Mouse (Mus musculus): ENCODE measurements around the gene Cldn19. TPM values are rescaled to one million over a fixed set of nuclear protein-coding genes. Genes with fewer than 3 reads are reported as not detected.

Gene Cldn19
- polyA plus RNA-seq, 2 experiments = not detected

GRCm38 (mm10) chr4:119303291-119303690 lies 48.1 kb downstream of the Cldn19 start:
- Histone ChIP-seq H3K4me1 (replicated peaks; ENCODE audit: control insufficient read depth in 2 of 2, insufficient read depth in 2 of 2, low read length in 1 of 2) (no peaks in the 10 kb centered on the region), H3K27me3 (ENCODE audit: control insufficient read depth, insufficient read depth, low read length) (no peaks in the 10 kb centered on the region), H3K4me3 (ENCODE audit: insufficient read depth in 1 of 2, low read depth in 2 of 2, low read length in 2 of 2) (no peak overlapping the region), H3K9ac (replicated peaks) (no peak overlapping the region), H3K9me3 (ENCODE audit: control insufficient read depth, low read length) (no peaks in the 10 kb centered on the region), H3K4me2 (ENCODE audit: low read depth) (no peak overlapping the region), H3K27ac (no peak overlapping the region), H3K36me3 (replicated peaks; ENCODE audit: control insufficient read depth, insufficient read depth, low read depth) (peaks cover 2% of the 10 kb centered on the region; the same call in 1 of the 2 replicates)
- DNase-seq (ENCODE audit: low read depth in 3 of 3, low spot score in 3 of 3) (no peak), ATAC-seq (ENCODE audit: insufficient read depth) (no peak)
- TF ChIP-seq CTCF (IDR thresholded peaks at IDR 0.05; ENCODE audit: low read depth) (no peak), EP300 (IDR thresholded peaks at IDR 0.05; ENCODE audit: low read depth) (no peak)
- 80% methylated on average over 8 of the region's 8 CpGs for WGBS (ENCODE audit: insufficient replicate concordance)

- ATAC-seq (ENCODE audit: insufficient read depth) = no peak
- no peaks in the 10 kb centered on the region for H3K4me1 ChIP-seq (replicated peaks; ENCODE audit: control insufficient read depth in 2 of 2, insufficient read depth in 2 of 2, low read length in 1 of 2)
- 84% methylated on average over 5 of the region's 5 CpGs for WGBS (ENCODE audit: insufficient replicate concordance)
These were observed 50.2 kb downstream of the Cldn19 start for GRCm38 (mm10) chr4:119305418-119305817.

More at GRCm38 (mm10) chr4:119305418-119305817, 50.2 kb downstream of the Cldn19 start:
- Histone ChIP-seq H3K4me3 (ENCODE audit: insufficient read depth in 1 of 2, low read depth in 2 of 2, low read length in 2 of 2) (no peak overlapping the region), H3K9ac (replicated peaks) (no peak overlapping the region), H3K27ac (no peak overlapping the region), H3K36me3 (replicated peaks; ENCODE audit: control insufficient read depth, insufficient read depth, low read depth) (peaks cover 10% of the 10 kb centered on the region), H3K9me3 (ENCODE audit: control insufficient read depth, low read length) (no peaks in the 10 kb centered on the region), H3K27me3 (ENCODE audit: control insufficient read depth, insufficient read depth, low read length) (no peaks in the 10 kb centered on the region), H3K4me2 (ENCODE audit: low read depth) (no peak overlapping the region)
- no peak for TF ChIP-seq EP300 (IDR thresholded peaks at IDR 0.05; ENCODE audit: low read depth)
- TF ChIP-seq CTCF (IDR thresholded peaks at IDR 0.05; ENCODE audit: low read depth) = no peak
- DNase-seq (ENCODE audit: low read depth in 3 of 3, low spot score in 3 of 3) = no peak

Other genes with a start within 250 kb of the Cldn19 start
- gene Slc2a1, start 146.7 kb upstream of the Cldn19 start, polyA plus RNA-seq (2012; rRNA removed) = 173 and 192 TPM in 2 replicates
- 259 and 296 TPM in 2 replicates for gene Slc2a1, start 146.7 kb upstream of the Cldn19 start, polyA plus RNA-seq (2014; fragmentation: Nextera tagmentation; extraction: Ambion mirVana)
- gene Zfp691, start 81.2 kb upstream of the Cldn19 start, polyA plus RNA-seq (2012; rRNA removed) = 2.6 and 3.3 TPM in 2 replicates
- gene Zfp691, start 81.2 kb upstream of the Cldn19 start, polyA plus RNA-seq (2014; fragmentation: Nextera tagmentation; extraction: Ambion mirVana) = 1.5 and 2.3 TPM in 2 replicates
- 158 and 191 TPM in 2 replicates for gene Ermap, start 65.4 kb upstream of the Cldn19 start, polyA plus RNA-seq (2012; rRNA removed)
- 300 and 349 TPM in 2 replicates for gene Ermap, start 65.4 kb upstream of the Cldn19 start, polyA plus RNA-seq (2014; fragmentation: Nextera tagmentation; extraction: Ambion mirVana)
- gene Svbp, start 60.1 kb upstream of the Cldn19 start, polyA plus RNA-seq (2012; rRNA removed) = 38.5 and 51.2 TPM in 2 replicates
- 116 and 123 TPM in 2 replicates for gene Svbp, start 60.1 kb upstream of the Cldn19 start, polyA plus RNA-seq (2014; fragmentation: Nextera tagmentation; extraction: Ambion mirVana)
- 0.05 TPM in 1 of 2 replicates, not detected in the other for gene Tmem269, start 37.2 kb upstream of the Cldn19 start, polyA plus RNA-seq (2012; rRNA removed)
- not detected in 2 replicates for gene Tmem269, start 37.2 kb upstream of the Cldn19 start, polyA plus RNA-seq (2014; fragmentation: Nextera tagmentation; extraction: Ambion mirVana)
- 2.2 and 3.1 TPM in 2 replicates for gene AU022252, start 22.7 kb upstream of the Cldn19 start, polyA plus RNA-seq (2012; rRNA removed)
- gene AU022252, start 22.7 kb upstream of the Cldn19 start, polyA plus RNA-seq (2014; fragmentation: Nextera tagmentation; extraction: Ambion mirVana) = 12.7 and 12.8 TPM in 2 replicates
- 7.5 and 9.1 TPM in 2 replicates for gene P3h1, start 22.5 kb upstream of the Cldn19 start, polyA plus RNA-seq (2012; rRNA removed)
- gene P3h1, start 22.5 kb upstream of the Cldn19 start, polyA plus RNA-seq (2014; fragmentation: Nextera tagmentation; extraction: Ambion mirVana) = 7.5 and 7.9 TPM in 2 replicates
- gene Ybx1, start 39.2 kb downstream of the Cldn19 start, polyA plus RNA-seq (2012; rRNA removed) = 135 and 250 TPM in 2 replicates
- gene Ybx1, start 39.2 kb downstream of the Cldn19 start, polyA plus RNA-seq (2014; fragmentation: Nextera tagmentation; extraction: Ambion mirVana) = 297 and 335 TPM in 2 replicates
- 42.3 and 52.2 TPM in 2 replicates for gene Ppih, start 65.1 kb downstream of the Cldn19 start, polyA plus RNA-seq (2012; rRNA removed)
- 76.0 and 80.8 TPM in 2 replicates for gene Ppih, start 65.1 kb downstream of the Cldn19 start, polyA plus RNA-seq (2014; fragmentation: Nextera tagmentation; extraction: Ambion mirVana)
- gene Ccdc30, start 160.1 kb downstream of the Cldn19 start, polyA plus RNA-seq (2012; rRNA removed) = 0.15 and 0.41 TPM in 2 replicates
- gene Ccdc30, start 160.1 kb downstream of the Cldn19 start, polyA plus RNA-seq (2014; fragmentation: Nextera tagmentation; extraction: Ambion mirVana) = 0.96 and 1.2 TPM in 2 replicates
- 5.0 and 6.5 TPM in 2 replicates for gene Ppcs, start 167.0 kb downstream of the Cldn19 start, polyA plus RNA-seq (2012; rRNA removed)
- gene Ppcs, start 167.0 kb downstream of the Cldn19 start, polyA plus RNA-seq (2014; fragmentation: Nextera tagmentation; extraction: Ambion mirVana) = 14.4 and 15.5 TPM in 2 replicates
- 0.04 and 0.06 TPM in 2 replicates for gene Zmynd12, start 167.4 kb downstream of the Cldn19 start, polyA plus RNA-seq (2012; rRNA removed)
- gene Zmynd12, start 167.4 kb downstream of the Cldn19 start, polyA plus RNA-seq (2014; fragmentation: Nextera tagmentation; extraction: Ambion mirVana) = 0.15 TPM in 2 replicates
- gene Rimkla, start 237.2 kb downstream of the Cldn19 start, polyA plus RNA-seq (2012; rRNA removed) = 0.01 and 0.02 TPM in 2 replicates
- not detected in 2 replicates for gene Rimkla, start 237.2 kb downstream of the Cldn19 start, polyA plus RNA-seq (2014; fragmentation: Nextera tagmentation; extraction: Ambion mirVana)